Mouse (Mus musculus) hindbrain, embryonic 12.5 days (tissue): ENCODE results near the gene Pcsk1n. TPM values are rescaled to one million over a fixed set of nuclear protein-coding genes. Genes with fewer than 3 reads are reported as not detected.

ENCODE experiments used
- ATAC-seq: fragments of 200-750 bp; cut with Nextera tagmentation; 2 replicates; pipeline ENCODE4 v1.8.0; 2017; ENCODE audit warnings: moderate TSS enrichment; ENCODE audit not compliant: low FRiP score
- H3K27ac ChIP-seq: fragments of 300-500 bp; sonication (generic); 2 replicates; pipeline ENCODE4 v1.5.1; 2016; ENCODE audit warnings: mild to moderate bottlenecking
- H3K27me3 ChIP-seq: fragments of 300-500 bp; sonication (generic); 2 replicates; pipeline ENCODE4 v1.6.1; 2016; ENCODE audit warnings: mild to moderate bottlenecking
- H3K36me3 ChIP-seq: fragments of 300-500 bp; sonication (generic); 2 replicates; pipeline ENCODE4 v1.6.1; 2016; ENCODE audit warnings: mild to moderate bottlenecking
- H3K4me1 ChIP-seq: fragments of 300-500 bp; sonication (generic); 2 replicates; pipeline ENCODE4 v1.6.1; 2016
- H3K4me2 ChIP-seq: fragments of 300-500 bp; sonication (generic); replicated peaks from 2 replicates; pipeline ENCODE4 v1.6.1; 2016; ENCODE audit warnings: mild to moderate bottlenecking
- H3K4me3 ChIP-seq: fragments of 300-500 bp; sonication (generic); 2 replicates; pipeline ENCODE4 v1.5.1; 2016; ENCODE audit warnings: mild to moderate bottlenecking
- H3K9ac ChIP-seq: fragments of 300-500 bp; sonication (generic); 2 replicates; pipeline ENCODE4 v1.6.1; 2016; ENCODE audit warnings: mild to moderate bottlenecking, moderate library complexity
- H3K9me3 ChIP-seq: fragments of 300-500 bp; sonication (generic); replicated peaks from 2 replicates; pipeline ENCODE4 v1.6.1; 2016; ENCODE audit warnings: mild to moderate bottlenecking
- WGBS: fragments of 180-500 bp; shearing (Covaris S2); methylation state at CpG from one replicate; pipeline ENCODE4 v1.1.7; 2016; 5-methylcytosine and 5-hydroxymethylcytosine counted together
- polyA plus RNA-seq: library from polyadenylated mRNA; unstranded; fragments of >200 nt; fragmentation: Nextera tagmentation; extraction: Ambion mirVana; gene quantifications from 2 replicates; pipeline ENCODE4 v1.2.1, GENCODE M21; 2016

Pcsk1n gene
- polyA plus RNA-seq, 1 experiment from 2014 or later, result 111 TPM

DNA sequence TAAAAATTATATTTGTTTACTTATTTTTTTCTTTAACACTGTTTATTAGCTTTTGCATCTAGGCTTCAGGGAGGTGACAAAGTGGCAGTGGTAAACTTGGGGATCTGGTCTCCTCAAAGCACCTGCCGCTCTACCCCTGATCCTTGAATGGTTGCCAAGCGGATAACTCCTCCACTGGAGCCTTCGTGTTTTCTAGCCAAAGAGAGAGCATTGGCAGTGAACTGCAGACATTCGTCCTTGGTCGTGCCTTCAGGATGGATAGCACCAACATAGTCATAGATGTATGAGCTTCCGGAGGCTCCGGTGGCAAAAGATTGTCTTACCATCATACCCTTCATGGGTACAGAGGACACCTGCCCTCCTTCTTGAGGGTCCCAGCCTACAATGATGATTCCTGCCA is 30.5 kb downstream of the Pcsk1n start:
- H3K4me1 ChIP-seq, result 0 out of 2 replicates have a peak, but pooled peaks cover 3% of the 10 kb centered on the region
- H3K9ac ChIP-seq, result no peak overlapping the region
- H3K27ac ChIP-seq, result no peak overlapping the region
- H3K4me3 ChIP-seq, result no peak overlapping the region
- no peaks in the 10 kb centered on the region for H3K36me3 ChIP-seq
- no peaks in the 10 kb centered on the region for H3K9me3 ChIP-seq
- H3K27me3 ChIP-seq, result no peaks in the 10 kb centered on the region
- no peak overlapping the region for H3K4me2 ChIP-seq
- ATAC-seq, result no peak
- 94% methylated on average over 7 of the region's 7 CpGs for WGBS

DNA sequence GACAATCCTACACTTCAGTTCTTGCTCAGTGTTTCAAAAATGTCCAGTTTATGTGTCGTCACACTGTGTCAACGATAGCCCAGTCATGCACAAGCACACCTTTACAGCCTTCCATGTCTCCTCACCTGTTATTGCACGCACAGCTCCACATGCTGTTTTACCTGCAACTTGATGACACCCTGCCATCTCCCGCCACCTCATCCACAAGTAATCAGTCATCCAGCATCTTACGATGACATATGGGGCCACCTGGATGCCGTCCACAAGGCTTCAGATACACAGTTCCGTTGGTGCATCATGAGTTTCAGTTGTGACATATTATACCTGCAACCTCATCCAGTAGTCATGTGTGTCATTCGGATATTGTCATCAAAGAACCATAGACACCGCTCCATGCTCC is 39.2 kb downstream of the Pcsk1n start:
- Histone ChIP-seq H3K27me3 (no peaks in the 10 kb centered on the region), H3K36me3 (no peaks in the 10 kb centered on the region), H3K4me1 (no peaks in the 10 kb centered on the region), H3K4me3 (no peak overlapping the region), H3K9ac (no peak overlapping the region), H3K4me2 (no peak overlapping the region), H3K27ac (no peak overlapping the region), H3K9me3 (0 out of 2 replicates have a peak, but pooled peaks cover 2% of the 10 kb centered on the region)
- WGBS, result 86% methylated on average over 9 of the region's 9 CpGs
- ATAC-seq, result no peak

DNA sequence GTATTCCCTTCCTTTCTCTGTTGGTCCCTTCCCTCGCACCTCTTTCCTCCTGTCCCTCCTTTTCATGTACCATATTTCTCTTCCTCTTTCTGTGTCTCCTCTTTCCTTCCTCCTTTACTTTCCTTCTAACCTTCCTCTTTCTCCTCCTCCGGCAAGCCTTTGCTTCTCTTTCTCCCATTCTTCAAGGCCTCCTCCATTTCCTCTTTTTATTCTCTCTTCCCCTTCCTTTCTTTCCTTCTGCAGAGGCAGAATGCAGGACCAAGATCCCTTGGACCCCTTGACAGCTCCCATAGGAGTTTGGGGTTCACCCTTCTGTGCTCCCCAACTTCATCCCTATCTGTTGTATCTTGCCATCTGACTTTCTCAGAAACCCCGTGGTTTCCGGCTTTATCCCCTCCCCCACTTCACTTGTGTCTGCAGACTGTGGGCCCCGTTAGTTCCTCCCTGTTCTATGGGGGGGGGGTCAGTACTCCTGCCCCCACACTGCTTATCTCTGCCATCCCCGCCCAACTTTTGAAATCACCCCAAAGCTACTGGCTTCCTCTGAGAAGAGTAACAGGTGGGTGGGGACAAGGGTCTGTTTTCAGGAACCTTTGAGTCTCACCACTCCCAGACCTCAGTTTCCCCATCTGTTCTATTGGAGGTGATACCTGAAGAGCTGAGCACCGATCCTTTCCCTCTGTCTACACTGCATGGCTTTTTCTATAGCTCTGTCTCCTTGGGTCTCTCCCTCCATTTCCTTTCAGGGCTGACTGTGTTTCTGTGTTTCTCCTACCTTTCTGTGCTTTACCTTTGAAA is 44.4 kb downstream of the Pcsk1n start:
- Histone ChIP-seq H3K27me3 (no peaks in the 10 kb centered on the region), H3K36me3 (no peaks in the 10 kb centered on the region), H3K4me2 (no peak overlapping the region), H3K9me3 (peaks cover 2% of the 10 kb centered on the region; the same call in 1 of the 2 replicates), H3K27ac (no peak overlapping the region), H3K4me1 (no peaks in the 10 kb centered on the region), H3K4me3 (no peak overlapping the region), H3K9ac (no peak overlapping the region)
- WGBS, result 80% methylated on average over 7 of the region's 7 CpGs
- ATAC-seq, result no peak

DNA sequence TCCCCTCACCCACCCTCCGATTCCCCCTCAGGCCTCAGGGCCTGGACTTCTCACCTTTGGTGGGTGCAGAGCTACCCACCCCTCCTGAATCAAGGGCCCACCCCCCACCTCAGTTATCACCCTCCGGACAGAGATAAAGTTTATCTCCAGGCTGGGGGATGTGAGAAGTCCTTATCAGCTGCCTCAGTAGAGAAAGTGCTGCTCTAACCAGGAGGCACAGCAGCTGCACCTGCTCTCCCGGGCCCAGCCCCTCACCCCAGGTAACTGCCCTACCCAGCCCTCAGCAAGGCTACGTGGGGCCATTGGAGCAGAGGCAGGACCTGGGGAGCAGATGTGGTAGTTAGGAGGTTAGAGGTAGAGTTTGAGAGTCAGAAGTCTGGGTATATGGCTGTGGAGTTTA is 46.5 kb downstream of the Pcsk1n start:
- no peak overlapping the region for H3K4me2 ChIP-seq
- 69% methylated on average over 4 of the region's 4 CpGs for WGBS
- no peaks in the 10 kb centered on the region for H3K36me3 ChIP-seq
- H3K27ac ChIP-seq, result no peak overlapping the region
- H3K9me3 ChIP-seq, result no peaks in the 10 kb centered on the region; the same call in 1 of the 2 replicates
- no peaks in the 10 kb centered on the region for H3K4me1 ChIP-seq
- no peaks in the 10 kb centered on the region for H3K27me3 ChIP-seq
- H3K9ac ChIP-seq, result no peak overlapping the region
- no peak for ATAC-seq
- H3K4me3 ChIP-seq, result no peak overlapping the region

DNA sequence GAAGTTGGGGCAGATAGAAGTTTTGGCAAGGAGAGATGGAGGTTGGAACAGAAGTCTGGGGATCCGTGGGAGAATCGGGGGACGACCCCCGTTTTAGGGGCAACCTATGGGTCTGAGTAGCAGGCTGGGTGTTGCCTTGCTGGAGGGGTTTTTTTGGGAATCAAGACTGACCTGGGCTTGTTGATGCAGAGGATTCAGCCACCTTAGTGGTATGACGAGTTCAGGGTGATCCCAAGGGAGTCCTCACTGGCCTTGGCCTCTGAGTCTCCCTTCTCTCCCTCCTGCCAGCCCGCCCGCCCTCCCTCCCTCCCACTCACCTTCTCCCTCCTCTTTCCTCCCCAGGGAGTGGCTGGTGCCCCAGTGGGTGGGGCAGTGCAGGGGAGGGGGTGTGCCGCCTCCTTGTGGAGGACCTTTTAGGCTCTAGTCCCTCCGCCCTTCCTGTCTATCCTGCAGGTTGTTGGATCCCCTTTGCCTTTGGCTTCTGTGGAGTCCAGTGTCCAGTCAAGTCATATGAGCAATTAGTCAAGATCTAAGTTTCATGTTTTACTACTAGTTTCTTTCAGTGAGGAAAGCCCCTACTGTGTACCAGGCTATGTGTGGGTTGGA is 48.1 kb downstream of the Pcsk1n start:
- H3K9me3 ChIP-seq, result no peaks in the 10 kb centered on the region; the same call in 1 of the 2 replicates
- no peaks in the 10 kb centered on the region for H3K4me1 ChIP-seq
- no peak overlapping the region for H3K9ac ChIP-seq
- H3K36me3 ChIP-seq, result no peaks in the 10 kb centered on the region
- H3K27ac ChIP-seq, result no peak overlapping the region
- 75% methylated on average over 7 of the region's 9 CpGs for WGBS
- no peak for ATAC-seq
- no peak overlapping the region for H3K4me2 ChIP-seq
- H3K4me3 ChIP-seq, result no peak overlapping the region
- H3K27me3 ChIP-seq, result no peaks in the 10 kb centered on the region

DNA sequence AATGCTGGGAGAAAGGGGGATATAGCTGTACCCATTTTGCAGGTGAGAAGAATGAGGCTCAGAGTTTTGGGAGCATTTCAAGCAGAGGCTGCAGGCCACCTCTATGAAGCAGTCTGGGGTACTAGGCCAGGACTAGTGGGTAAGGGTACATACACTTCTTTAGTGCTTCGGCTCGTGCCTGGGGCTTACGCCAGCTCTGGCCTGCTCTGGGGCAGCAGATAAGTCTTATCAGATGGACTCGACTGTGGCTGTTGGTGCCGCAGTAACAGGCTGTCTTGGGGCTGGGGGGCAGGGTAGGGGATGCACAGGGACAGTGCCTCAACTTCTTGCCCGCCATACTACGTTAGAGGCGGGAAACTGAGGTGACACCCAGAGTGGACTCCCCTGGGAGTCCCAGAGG is 48.6 kb downstream of the Pcsk1n start:
- no peak for ATAC-seq
- Histone ChIP-seq H3K27me3 (no peaks in the 10 kb centered on the region), H3K27ac (no peak overlapping the region), H3K9ac (no peak overlapping the region), H3K36me3 (no peaks in the 10 kb centered on the region), H3K4me1 (no peaks in the 10 kb centered on the region), H3K9me3 (no peaks in the 10 kb centered on the region; the same call in 1 of the 2 replicates), H3K4me2 (no peak overlapping the region), H3K4me3 (no peak overlapping the region)
- 85% methylated on average over 8 of the region's 8 CpGs for WGBS

DNA sequence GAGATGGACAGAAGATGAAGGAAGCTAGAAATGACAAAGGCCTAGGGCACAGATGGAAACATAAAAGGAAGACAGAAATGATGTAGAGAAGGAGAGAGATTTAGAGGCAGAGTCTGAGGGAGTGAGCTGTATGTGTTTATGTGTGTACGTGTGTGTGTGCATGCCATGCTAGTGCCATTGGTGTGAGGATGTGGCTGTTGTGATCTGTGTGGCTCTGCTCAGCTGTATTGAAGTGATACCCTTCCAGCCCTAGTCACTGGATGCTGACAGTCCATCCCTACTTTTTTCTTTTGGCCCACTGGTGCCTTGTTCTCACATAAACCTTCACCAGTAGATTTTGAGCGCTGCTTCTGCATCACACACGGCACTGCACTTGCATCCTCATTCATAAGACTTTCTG is 49.3 kb downstream of the Pcsk1n start:
- no peak overlapping the region for H3K27ac ChIP-seq
- H3K36me3 ChIP-seq, result no peaks in the 10 kb centered on the region
- WGBS, result 92% methylated on average over 3 of the region's 3 CpGs
- no peak for ATAC-seq
- H3K9me3 ChIP-seq, result no peaks in the 10 kb centered on the region; the same call in 1 of the 2 replicates
- no peak overlapping the region for H3K4me2 ChIP-seq
- no peak overlapping the region for H3K9ac ChIP-seq
- H3K4me1 ChIP-seq, result no peaks in the 10 kb centered on the region
- no peaks in the 10 kb centered on the region for H3K27me3 ChIP-seq
- no peak overlapping the region for H3K4me3 ChIP-seq

DNA sequence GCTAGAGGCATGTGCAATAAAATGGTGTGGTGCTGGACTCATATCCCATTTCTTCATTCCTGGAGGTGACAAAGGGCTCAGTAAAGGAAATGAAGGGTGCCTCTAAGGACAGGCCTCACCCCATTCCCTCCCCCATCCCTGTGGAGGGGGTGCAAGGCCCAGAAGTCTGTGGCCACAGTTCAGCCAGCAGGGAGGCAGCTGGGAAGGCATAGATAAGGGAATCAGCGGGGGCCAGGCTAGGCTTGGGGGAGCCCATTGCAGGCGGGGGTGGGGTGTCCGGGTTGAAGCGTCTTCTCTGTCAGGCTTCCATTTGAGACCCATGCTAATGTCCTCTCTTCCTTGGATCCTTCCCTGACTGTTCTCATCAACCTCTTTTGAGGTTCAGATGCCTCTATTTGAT is 51.7 kb downstream of the Pcsk1n start:
- no peak overlapping the region for H3K27ac ChIP-seq
- H3K4me1 ChIP-seq, result no peaks in the 10 kb centered on the region
- no peaks in the 10 kb centered on the region for H3K9me3 ChIP-seq
- 62% methylated on average over 4 of the region's 4 CpGs for WGBS
- no peak overlapping the region for H3K9ac ChIP-seq
- H3K36me3 ChIP-seq, result no peaks in the 10 kb centered on the region
- H3K4me2 ChIP-seq, result no peak overlapping the region
- ATAC-seq, result no peak
- H3K4me3 ChIP-seq, result no peak overlapping the region
- no peaks in the 10 kb centered on the region for H3K27me3 ChIP-seq

Other genes with a start within 250 kb of the Pcsk1n start
- gene Plp2, start 248.4 kb upstream of the Pcsk1n start, polyA plus RNA-seq, result 39.3 and 44.7 TPM in 2 replicates
- gene Magix, start 238.6 kb upstream of the Pcsk1n start, polyA plus RNA-seq, result 0.50 TPM in 1 of 2 replicates, not detected in the other
- 45.5 and 46.4 TPM in 2 replicates for gene Gpkow, start 222.7 kb upstream of the Pcsk1n start, polyA plus RNA-seq
- 23.6 and 30.0 TPM in 2 replicates for gene Wdr45, start 205.5 kb upstream of the Pcsk1n start, polyA plus RNA-seq
- 1.7 TPM in 1 of 2 replicates, not detected in the other for gene Gm45208, start 197.6 kb upstream of the Pcsk1n start, polyA plus RNA-seq
- gene Praf2, start 191.4 kb upstream of the Pcsk1n start, polyA plus RNA-seq, result 86.0 and 88.5 TPM in 2 replicates
- gene Ccdc120, start 168.9 kb upstream of the Pcsk1n start, polyA plus RNA-seq, result 34.5 and 37.7 TPM in 2 replicates
- gene Tfe3, start 157.3 kb upstream of the Pcsk1n start, polyA plus RNA-seq, result 33.9 and 34.8 TPM in 2 replicates
- gene Gripap1, start 130.1 kb upstream of the Pcsk1n start, polyA plus RNA-seq, result 72.5 and 79.2 TPM in 2 replicates
- gene Kcnd1, start 97.5 kb upstream of the Pcsk1n start, polyA plus RNA-seq, result 1.1 and 2.0 TPM in 2 replicates
- gene Otud5, start 78.5 kb upstream of the Pcsk1n start, polyA plus RNA-seq, result 60.8 and 72.2 TPM in 2 replicates
- gene Pim2, start 41.6 kb upstream of the Pcsk1n start, polyA plus RNA-seq, result 9.5 and 10.0 TPM in 2 replicates
- 35.1 and 40.1 TPM in 2 replicates for gene Slc35a2, start 35.8 kb upstream of the Pcsk1n start, polyA plus RNA-seq
- gene Pqbp1, start 20.6 kb upstream of the Pcsk1n start, polyA plus RNA-seq, result 172 and 178 TPM in 2 replicates
- gene Timm17b, start 20.5 kb upstream of the Pcsk1n start, polyA plus RNA-seq, result 138 and 144 TPM in 2 replicates
- gene Gm10491, start 12.0 kb upstream of the Pcsk1n start, polyA plus RNA-seq, result not detected in 2 replicates
- gene Gm10490, start 10.3 kb upstream of the Pcsk1n start, polyA plus RNA-seq, result not detected in 2 replicates
- gene Eras, start 8.8 kb downstream of the Pcsk1n start, polyA plus RNA-seq, result not detected in 2 replicates
- gene Hdac6, start 28.1 kb downstream of the Pcsk1n start, polyA plus RNA-seq, result 68.2 and 68.5 TPM in 2 replicates
- gene Gata1, start 58.2 kb downstream of the Pcsk1n start, polyA plus RNA-seq, result 0.98 and 1.5 TPM in 2 replicates
- gene Glod5, start 98.7 kb downstream of the Pcsk1n start, polyA plus RNA-seq, result not detected in 2 replicates
- gene Suv39h1, start 154.9 kb downstream of the Pcsk1n start, polyA plus RNA-seq, result 58.6 and 60.2 TPM in 2 replicates
- gene Was, start 170.7 kb downstream of the Pcsk1n start, polyA plus RNA-seq, result 0.21 TPM in 1 of 2 replicates, not detected in the other
- 40.5 and 42.6 TPM in 2 replicates for gene Wdr13, start 213.1 kb downstream of the Pcsk1n start, polyA plus RNA-seq
- gene Rbm3, start 226.1 kb downstream of the Pcsk1n start, polyA plus RNA-seq, result 401 and 433 TPM in 2 replicates